Mouse (Mus musculus) G1E (cell line): ENCODE data around the gene Dnm3. TPM values are rescaled to one million over a fixed set of nuclear protein-coding genes. Genes with fewer than 3 reads are reported as not detected.

ENCODE experiments used
- ATAC-seq: 2 replicates; pipeline ENCODE4 v1.8.0; 2016; ENCODE audit warnings: mild to moderate bottlenecking; ENCODE audit not compliant: insufficient number of reproducible peaks, poor library complexity, low FRiP score, severe bottlenecking; ENCODE audit errors: extremely low read depth
- DNase-seq: peaks from one replicate; pipeline ENCODE4 v3.0.0; 2012; ENCODE audit warnings: low spot score
- H3K27me3 ChIP-seq: 2 replicates; pipeline ENCODE4 v1.6.1; 2012; ENCODE audit warnings: mild to moderate bottlenecking, low read length, inconsistent platforms; ENCODE audit not compliant: insufficient read depth
- H3K36me3 ChIP-seq: replicated peaks from 2 replicates; pipeline ENCODE3; 2012; ENCODE audit warnings: mild to moderate bottlenecking, inconsistent platforms
- H3K4me1 ChIP-seq: 2 replicates; pipeline ENCODE4 v1.6.1; 2012; ENCODE audit warnings: low read depth, low read length, inconsistent platforms, mixed read lengths; ENCODE audit not compliant: insufficient read depth
- H3K4me3 ChIP-seq: 2 replicates; pipeline ENCODE4 v1.5.1; 2012; ENCODE audit warnings: low read depth, mild to moderate bottlenecking, inconsistent platforms, low read length, moderate library complexity, mixed read lengths
- H3K9me3 ChIP-seq: replicated peaks from 2 replicates; pipeline ENCODE4 v1.6.1; 2012; ENCODE audit warnings: inconsistent platforms
- CTCF ChIP-seq: IDR thresholded peaks from 2 replicates; pipeline ENCODE4 v1.5.1; 2012; ENCODE audit warnings: low read depth, low read length, inconsistent platforms, mixed read lengths
- GATA1 ChIP-seq: IDR thresholded peaks from 2 replicates; pipeline ENCODE4 v1.6.1; 2012; ENCODE audit warnings: borderline replicate concordance, low read length, inconsistent platforms, mixed read lengths
- GATA2 ChIP-seq: IDR thresholded peaks from 2 replicates; pipeline ENCODE4 v1.6.1; 2012; ENCODE audit warnings: low read depth, low read length, inconsistent platforms, borderline replicate concordance
- POLR2AphosphoS5 ChIP-seq: IDR thresholded peaks from 2 replicates; pipeline ENCODE4 v1.6.1; 2012; ENCODE audit warnings: low read depth, low read length, inconsistent platforms; ENCODE audit not compliant: insufficient replicate concordance
- TAL1 ChIP-seq: conservative IDR thresholded peaks from 2 replicates; pipeline ENCODE4 v1.6.1; 2012; ENCODE audit warnings: low read depth, low read length, inconsistent platforms, mixed read lengths
- polyA plus RNA-seq: library from polyadenylated mRNA; stranded (reverse); fragments of >175 nt; gene quantifications from 2 replicates; pipeline ENCODE4 v1.2.3, GENCODE M21; 2012
- total RNA-seq, 2 experiments: library from RNA; stranded (forward) in 1 of 2; stranded (reverse) in 1 of 2; fragments of 200-1000 nt in 1 of 2; fragments of >200 nt in 1 of 2; fragmentation: Nextera tagmentation in 1 of 2; gene quantifications; 2 replicates each; pipeline ENCODE4 v1.2.3; 2014 to 2017

The Dnm3 gene
- total and polyA plus RNA-seq, 3 experiments: 0.27 to 0.66 TPM; not detected in 1

- no peaks in the 10 kb centered on the region for H3K9me3 ChIP-seq
- no peaks in the 10 kb centered on the region for H3K36me3 ChIP-seq
- ATAC-seq (no peak), DNase-seq (no peak)
- H3K27me3 ChIP-seq: no peaks in the 10 kb centered on the region; the same call in 1 of the 2 replicates
- TF ChIP-seq CTCF: no peak
- TF ChIP-seq POLR2AphosphoS5: no peak
- TF ChIP-seq GATA2: no peak
- TF ChIP-seq TAL1: no peak
- TF ChIP-seq GATA1: no peak
- H3K4me1 ChIP-seq: no peaks in the 10 kb centered on the region
- no peak overlapping the region for H3K4me3 ChIP-seq
These were observed 268.8 kb downstream of the Dnm3 start for GRCm38 (mm10) chr1:162209010-162209409.

DNA sequence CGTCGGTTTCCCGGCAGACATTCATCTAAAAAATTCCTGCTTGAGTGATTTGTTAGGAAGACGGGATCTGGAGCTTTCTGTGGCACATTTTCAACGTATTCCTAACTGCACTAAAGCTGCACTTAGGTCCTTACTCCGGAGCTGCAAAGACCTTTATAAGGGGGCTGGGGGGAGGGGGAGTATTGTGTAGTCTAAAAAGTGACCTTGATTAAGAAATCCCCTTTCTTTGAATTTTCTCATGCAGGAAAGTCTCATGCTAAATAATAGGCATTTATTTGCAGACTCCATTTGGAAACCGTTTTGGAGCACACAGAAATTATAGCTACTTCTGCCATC is 270.2 kb downstream of the Dnm3 start:
- ATAC-seq (no peak), DNase-seq (no peak)
- no peaks in the 10 kb centered on the region for H3K36me3 ChIP-seq
- no peaks in the 10 kb centered on the region for H3K4me1 ChIP-seq
- no peak for TF ChIP-seq GATA1
- TF ChIP-seq CTCF: no peak
- TF ChIP-seq POLR2AphosphoS5: no peak
- TF ChIP-seq TAL1: no peak
- H3K27me3 ChIP-seq: no peaks in the 10 kb centered on the region; the same call in 1 of the 2 replicates
- H3K4me3 ChIP-seq: no peak overlapping the region
- no peaks in the 10 kb centered on the region for H3K9me3 ChIP-seq

DNA sequence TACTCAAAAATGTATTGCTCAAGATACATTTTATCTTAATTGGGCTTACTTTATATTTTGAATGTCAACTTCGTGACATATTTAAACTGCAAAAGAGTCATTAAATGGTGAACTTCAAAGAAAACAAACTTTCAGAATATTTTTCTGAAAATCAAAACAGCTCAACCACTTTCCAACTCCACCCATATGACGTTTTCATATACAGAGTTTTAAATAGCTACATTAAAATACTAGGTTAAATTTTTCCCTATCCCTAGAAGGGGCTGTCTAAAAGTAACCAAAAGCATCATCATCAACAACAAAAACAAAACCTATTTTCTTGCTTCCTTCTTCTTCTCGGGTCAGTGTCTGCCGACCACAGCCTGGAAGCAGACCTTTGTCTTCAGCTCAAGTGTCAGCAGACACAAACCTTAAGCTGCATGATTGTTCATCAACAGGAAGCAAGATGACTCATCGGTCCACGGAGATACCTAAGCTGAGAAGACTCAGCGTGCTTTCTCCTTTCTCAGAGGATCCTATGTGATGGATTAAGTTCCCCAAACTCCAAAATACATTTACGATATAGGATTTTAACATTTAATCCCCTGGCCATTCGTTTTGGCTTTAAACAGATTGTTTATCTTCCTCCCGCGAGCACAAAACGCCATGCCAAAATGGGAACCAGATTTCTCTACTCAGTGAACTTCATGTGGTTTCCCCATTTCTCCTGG is 270.7 kb downstream of the Dnm3 start:
- no peak for TF ChIP-seq TAL1
- no peak for TF ChIP-seq CTCF
- no peak for TF ChIP-seq GATA1
- no peak for TF ChIP-seq POLR2AphosphoS5
- TF ChIP-seq GATA2: no peak
- no peak for DNase-seq
- Histone ChIP-seq H3K9me3 (no peaks in the 10 kb centered on the region), H3K36me3 (no peaks in the 10 kb centered on the region), H3K4me3 (no peak overlapping the region), H3K4me1 (no peaks in the 10 kb centered on the region), H3K27me3 (no peaks in the 10 kb centered on the region; the same call in 1 of the 2 replicates)
- no peak for ATAC-seq

GRCm38 (mm10) chr1:162202465-162203348 is 275.1 kb downstream of the Dnm3 start:
- H3K4me3 ChIP-seq: no peak overlapping the region
- no peak for DNase-seq
- no peak for ATAC-seq

GRCm38 (mm10) chr1:162200446-162200845 is 277.4 kb downstream of the Dnm3 start:
- no peaks in the 10 kb centered on the region for H3K36me3 ChIP-seq
- H3K27me3 ChIP-seq: peaks cover 3% of the 10 kb centered on the region
- no peaks in the 10 kb centered on the region for H3K9me3 ChIP-seq
- no peak for DNase-seq
- no peak overlapping the region for H3K4me3 ChIP-seq
- H3K4me1 ChIP-seq: no peaks in the 10 kb centered on the region
- no peak for ATAC-seq
- TF ChIP-seq CTCF (no peak), GATA2 (no peak), GATA1 (no peak), POLR2AphosphoS5 (no peak), TAL1 (no peak)

More at GRCm38 (mm10) chr1:162202465-162203348, 275.1 kb downstream of the Dnm3 start:
- no peaks in the 10 kb centered on the region for H3K36me3 ChIP-seq
- peaks cover 3% of the 10 kb centered on the region for H3K27me3 ChIP-seq
- H3K9me3 ChIP-seq: no peaks in the 10 kb centered on the region
- no peaks in the 10 kb centered on the region for H3K4me1 ChIP-seq
- TF ChIP-seq CTCF (no peak), POLR2AphosphoS5 (no peak), GATA2 (no peak)
